Comparison of ENCODE assay signal across 11 mouse cellular contexts in genomic region chr12:71139258-71139828, GRCm38 (mm10). TPM values are rescaled to one million over a fixed set of nuclear protein-coding genes. Genes with fewer than 3 reads are reported as not detected.
A peak's percentile ranks its signal among the peaks of the same experiment; 100 is the strongest.
DNase-seq lines count a peak whose midpoint lies in the region; ATAC-seq and TF ChIP-seq lines count a peak whose summit lies in the region.
"Had no signal": no experiment of that assay in that cellular context is flagged by ENCODE, and none has a peak within 500 bp of the region (broad histone marks: within the 10 kb centered on the region; RNA-seq: fewer than 3 reads in every experiment).

No protein-coding gene starts in this region.

- H3K4me3 ChIP-seq in left cerebral cortex, adult 2 months, result no peak overlapping the region
- H3K4me3 ChIP-seq in ES-E14 (ENCODE audit: insufficient read depth in 1 of 2, low read depth in 1 of 2, low read length in 2 of 2, poor library complexity in 1 of 2, severe bottlenecking in 1 of 2), result no peak overlapping the region
- H3K4me3 ChIP-seq in forebrain, embryonic 14.5 days (ENCODE audit: low read depth, low read length), result peak overlapping the region; percentile 91; the same call in 1 of the 2 replicates

- no peaks in the 10 kb centered on the region for H3K9me3 ChIP-seq in ES-E14 (ENCODE audit: control insufficient read depth, insufficient read depth, low read depth, low read length)
- no peaks in the 10 kb centered on the region for H3K9me3 ChIP-seq in forebrain, embryonic 14.5 days (replicated peaks; ENCODE audit: control insufficient read depth, low read length)

- intact Hi-C loops in left cerebral cortex, adult 2 months (cut with DNase I), result no loop called here
- intact Hi-C loops in left cerebral cortex, postnatal 4 days (cut with DNase I), result no loop called here
- intact Hi-C loops in left cerebral cortex, postnatal 14 days (cut with DNase I), result no loop called here

- no peak for DNase-seq in left cerebral cortex, adult 2 months (ENCODE audit: extremely low spot score in 1 of 2, low spot score in 2 of 2)
- DNase-seq in left cerebral cortex, postnatal 4 days, result no peak
- no peak for DNase-seq in ES-E14 (ENCODE audit: low read depth, low spot score)
- DNase-seq in forebrain, embryonic 14.5 days (ENCODE audit: low spot score), result no peak
- peak; percentile 44 for DNase-seq in naive thymus-derived CD4-positive, alpha-beta T cell, adult 2 months (ENCODE audit: low read depth)
- no peak for DNase-seq in cerebellum, postnatal 36 days
- no peak for DNase-seq in left cerebral cortex, postnatal 14 days (ENCODE audit: low spot score in 2 of 2)
- no peak for DNase-seq in heart, adult 18-20 months
- DNase-seq: cerebellum, adult 9-11 months; right cerebral cortex, adult 18-20 months had no signal

- in situ Hi-C loops in ES-E14 (cut with MboI; ENCODE audit: low sequenced_read_pairs in 2 of 2, unreplicated experiment in 2 of 2), result no loop called here

- 80% methylated on average over 5 of the region's 5 CpGs for WGBS in forebrain, embryonic 14.5 days

- peak overlapping the region; percentile 96 for H3K4me2 ChIP-seq in forebrain, embryonic 14.5 days (ENCODE audit: low read length)

- no peak overlapping the region for H3K9ac ChIP-seq in ES-E14 (ENCODE audit: insufficient read depth, low read depth, low read length, poor library complexity, severe bottlenecking)
- no peak overlapping the region for H3K9ac ChIP-seq in forebrain, embryonic 14.5 days (ENCODE audit: low read length)

- H3K4me1 ChIP-seq in ES-E14 (ENCODE audit: control insufficient read depth in 2 of 2, insufficient read depth in 2 of 2, low read length in 2 of 2, poor library complexity in 1 of 2), result peaks cover 0 to 3% of the 10 kb centered on the region in 2 experiments; a peak in 1 of 4 replicates
- peaks cover 18% of the 10 kb centered on the region for H3K4me1 ChIP-seq in forebrain, embryonic 14.5 days (ENCODE audit: control insufficient read depth, insufficient read depth, low read length)

- no peaks in the 10 kb centered on the region for H3K27me3 ChIP-seq in forebrain, embryonic 14.5 days (replicated peaks; ENCODE audit: control insufficient read depth, insufficient read depth, low read length)

- H3K36me3 ChIP-seq in ES-E14 (ENCODE audit: control insufficient read depth, insufficient read depth, low read length, poor library complexity, severe bottlenecking), result peaks cover 16% of the 10 kb centered on the region
- H3K36me3 ChIP-seq in forebrain, embryonic 14.5 days (ENCODE audit: control insufficient read depth, insufficient read depth, low read length), result peaks cover 39% of the 10 kb centered on the region

- no peak for ATAC-seq in forebrain, embryonic 14.5 days

- TF ChIP-seq CTCF in left cerebral cortex, adult 2 months (IDR thresholded peaks at IDR 0.05), result peak; percentile 46

- no peak overlapping the region for H3K27ac ChIP-seq in left cerebral cortex, adult 2 months
- no peak overlapping the region for H3K27ac ChIP-seq in ES-E14 (ENCODE audit: insufficient read depth, low read depth, low read length, poor library complexity, severe bottlenecking)
- H3K27ac ChIP-seq in forebrain, embryonic 14.5 days (ENCODE audit: low read depth, low read length), result no peak overlapping the region

TF ChIP-seq in ES-E14, 5 proteins besides CTCF, POLR2A, EP300 and RAD21:
- TF ChIP-seq CHD2 (IDR thresholded peaks at IDR 0.05; ENCODE audit: low read depth, low read length), result no peak
- peak; percentile 89 for TF ChIP-seq ZNF384 (IDR thresholded peaks at IDR 0.05; ENCODE audit: low read depth, low read length)

RNA-seq across cellular contexts. Expression of gene 2700049A03Rik, which starts 2.7 kb away (rescaled TPM):
- 1 to 10 TPM; 5.6 to 5.7 TPM for total RNA-seq in left cerebral cortex, adult 2 months (2021)
- total RNA-seq in left cerebral cortex, postnatal 4 days (2021), result 10 to 100 TPM in 1 of 2 experiments, 1 to 10 TPM in 1; 9.5 to 10.2 TPM
- total RNA-seq in ES-E14 (2012; rRNA removed), result 18.3 and 20.0 TPM in 2 replicates
- 19.2 and 19.9 TPM in 2 replicates for polyA plus RNA-seq in forebrain, embryonic 14.5 days (2014; fragmentation: Nextera tagmentation; extraction: Ambion mirVana)
- 1 to 10 TPM; 5.0 to 5.6 TPM for total RNA-seq in left cerebral cortex, postnatal 14 days (2021)
- 1 to 10 TPM; 2.6 to 2.8 TPM for total RNA-seq in heart, adult 18-20 months (2021)

RNA-seq across cellular contexts. Expression of gene Timm9, which starts 2.9 kb away (rescaled TPM):
- 10 to 100 TPM; 60.3 to 63.6 TPM for total RNA-seq in left cerebral cortex, adult 2 months (2021)
- total RNA-seq in left cerebral cortex, postnatal 4 days (2021), result 10 to 100 TPM; 71.2 to 75.9 TPM
- 32.7 and 42.0 TPM in 2 replicates for total RNA-seq in ES-E14 (2012; rRNA removed)
- polyA plus RNA-seq in forebrain, embryonic 14.5 days (2014; fragmentation: Nextera tagmentation; extraction: Ambion mirVana), result 85.7 and 94.9 TPM in 2 replicates
- 10 to 100 TPM; 65.4 to 68.9 TPM for total RNA-seq in left cerebral cortex, postnatal 14 days (2021)
- total RNA-seq in heart, adult 18-20 months (2021), result 10 to 100 TPM; 28.8 to 35.2 TPM

RNA-seq across cellular contexts. Expression of gene Tomm20l, which starts 28.1 kb away (rescaled TPM):
- not detected for total RNA-seq in left cerebral cortex, adult 2 months (2021)
- total RNA-seq in left cerebral cortex, postnatal 4 days (2021), result not detected
- not detected in 2 replicates for total RNA-seq in ES-E14 (2012; rRNA removed)
- polyA plus RNA-seq in forebrain, embryonic 14.5 days (2014; fragmentation: Nextera tagmentation; extraction: Ambion mirVana), result 0.41 TPM in 1 of 2 replicates, not detected in the other
- not detected for total RNA-seq in left cerebral cortex, postnatal 14 days (2021)
- 1 to 10 TPM in 1 of 2 experiments, under 1 TPM in 1; 0.75 to 1.6 TPM for total RNA-seq in heart, adult 18-20 months (2021)
- polyA plus RNA-seq: heart, embryonic 14.5 days had no signal
